Mouse (Mus musculus) testis, adult 2 months (tissue): ENCODE data around the gene Barhl1.

Source experiments
- CTCF ChIP-seq: fragments of 200-500 bp; IDR thresholded peaks from 2 replicates; pipeline ENCODE4 v1.5.1; 2012; ENCODE audit warnings: low read depth, mild to moderate bottlenecking, inconsistent platforms, low read length, moderate library complexity; ENCODE audit not compliant: control insufficient read depth, insufficient read depth, insufficient replicate concordance
- POLR2A ChIP-seq: fragments of 200-500 bp; IDR thresholded peaks from 2 replicates; pipeline ENCODE4 v1.6.1; 2012; ENCODE audit warnings: low read depth, mild to moderate bottlenecking, inconsistent platforms, low read length, moderate library complexity; ENCODE audit not compliant: control insufficient read depth

GRCm38 (mm10) chr2:28961636-28962035, 45.2 kb upstream of the Barhl1 start:
- TF ChIP-seq CTCF (no peak), POLR2A (no peak)
